Mouse (Mus musculus): ENCODE data around the gene Aldh1a3. TPM values are rescaled to one million over a fixed set of nuclear protein-coding genes. Genes with fewer than 3 reads are reported as not detected.
A peak's percentile ranks its signal among the peaks of the same experiment; 100 is the strongest.

Aldh1a3 gene
- total RNA-seq, 2 experiments from 2014 or later: 1.3 to 1.4 TPM

GRCm38 (mm10) chr7:66418981-66419380, 8.3 kb downstream of the Aldh1a3 start:
- no peak for DNase-seq (ENCODE audit: low spot score in 2 of 2)

GRCm38 (mm10) chr7:66416829-66417228, 10.5 kb downstream of the Aldh1a3 start:
- no peak for DNase-seq (ENCODE audit: low spot score in 2 of 2)

GRCm38 (mm10) chr7:66413093-66413492, 14.2 kb downstream of the Aldh1a3 start:
- DNase-seq (ENCODE audit: low spot score in 2 of 2): no peak

DNA sequence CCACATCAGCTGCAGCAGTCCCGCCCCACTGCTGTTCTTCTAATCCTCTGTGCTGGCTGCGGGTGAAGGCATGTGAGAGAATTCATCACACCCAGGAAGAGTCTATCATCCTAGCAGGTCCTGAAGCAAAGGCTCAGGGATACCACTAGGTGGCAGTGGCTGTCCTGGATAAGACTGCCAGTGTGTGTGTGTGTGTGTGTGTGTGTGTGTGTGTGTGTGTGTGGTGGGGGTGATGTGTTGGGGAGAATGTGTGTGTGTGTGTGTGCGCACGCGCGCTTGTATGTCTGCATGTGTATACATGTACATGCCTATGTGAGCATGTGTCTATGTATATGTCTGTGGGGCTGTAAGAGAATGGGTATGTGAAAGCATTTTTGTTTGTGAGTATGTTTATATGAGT, 17.9 kb downstream of the Aldh1a3 start:
- peak in 1 of 2 experiments; percentile 7 for DNase-seq (ENCODE audit: low spot score in 2 of 2)

DNA sequence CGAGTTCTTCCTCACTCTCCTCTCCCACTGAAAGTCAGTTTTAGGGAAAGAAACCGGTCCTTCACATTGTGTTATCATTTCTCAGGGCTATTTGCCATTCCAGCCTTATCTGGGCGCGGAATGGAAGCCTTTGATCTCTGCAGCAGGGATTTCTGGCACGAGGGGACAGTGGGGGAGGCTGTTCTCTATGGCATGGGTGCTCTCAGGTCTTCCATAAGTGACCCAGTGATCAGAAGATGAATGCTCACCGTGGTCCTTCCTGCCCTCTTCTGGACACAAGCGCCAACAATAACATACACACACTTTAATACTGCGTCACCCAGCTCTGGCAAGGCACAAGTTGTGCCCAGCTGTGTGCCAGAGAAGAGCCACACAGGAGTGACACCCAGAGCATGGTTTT, 20.3 kb downstream of the Aldh1a3 start:
- DNase-seq (ENCODE audit: low spot score in 2 of 2): no peak

DNA sequence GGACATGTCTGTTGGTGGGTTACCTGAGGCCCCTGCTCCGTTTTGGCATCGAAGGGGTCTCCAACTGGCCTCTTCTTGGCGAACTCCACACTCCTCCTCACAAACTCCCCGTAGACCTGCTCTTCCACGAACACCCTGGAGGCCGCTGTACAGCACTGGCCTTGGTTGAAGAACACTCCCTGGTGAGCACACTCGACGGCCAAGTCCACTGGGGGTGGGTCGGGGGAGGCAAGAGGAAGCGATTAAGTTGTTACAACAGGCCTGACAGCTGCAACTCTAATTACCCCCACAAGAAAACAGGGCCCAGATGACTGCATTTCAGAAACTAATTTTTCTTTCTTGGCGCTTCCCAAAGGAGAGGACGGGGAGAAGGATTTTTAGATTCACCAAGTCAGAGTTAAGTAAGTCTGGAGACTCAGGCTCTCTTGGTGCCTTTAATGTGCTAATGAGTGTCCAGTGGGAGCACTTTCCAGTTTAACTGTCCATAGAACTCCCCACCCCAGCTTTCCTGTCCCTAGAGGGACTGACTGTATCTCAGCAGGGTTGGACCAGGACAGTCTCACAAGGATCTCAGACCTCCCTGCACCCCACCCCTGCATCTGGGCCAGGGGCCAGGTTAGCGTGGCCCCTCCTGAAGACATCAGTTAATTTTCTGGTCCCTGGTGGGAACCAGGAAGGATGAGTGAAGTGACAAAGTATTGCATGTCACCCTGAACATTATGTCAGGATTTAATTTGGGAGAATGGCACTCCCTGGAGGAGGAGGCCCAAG, 21.2 kb downstream of the Aldh1a3 start:
- DNase-seq (ENCODE audit: low spot score in 2 of 2): no peak

DNA sequence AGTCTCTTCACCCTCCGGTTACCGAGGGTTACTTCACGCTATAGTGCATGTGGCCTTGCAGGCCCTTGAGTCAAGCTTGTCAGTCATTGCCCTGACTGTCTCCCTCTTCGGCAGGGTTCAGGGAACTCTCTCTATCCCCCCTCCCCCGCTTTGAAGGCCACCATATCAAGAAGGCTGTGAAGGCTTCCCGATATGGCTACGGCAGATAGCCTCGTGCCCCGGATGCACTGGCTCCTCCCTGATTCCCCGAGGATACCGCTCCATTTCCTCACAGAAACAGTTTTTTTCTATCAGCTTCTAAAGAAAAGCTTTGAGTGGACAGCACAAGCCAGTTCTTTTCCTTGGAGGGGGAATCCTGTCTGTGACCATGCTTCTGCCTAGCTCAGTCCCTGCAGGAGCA, 21.8 kb downstream of the Aldh1a3 start:
- no peak for DNase-seq (ENCODE audit: low spot score in 2 of 2)

GRCm38 (mm10) chr7:66404802-66405201, 22.5 kb downstream of the Aldh1a3 start:
- DNase-seq (ENCODE audit: low spot score in 2 of 2): no peak

- DNase-seq (ENCODE audit: low spot score in 2 of 2): no peak
These were observed 23.2 kb downstream of the Aldh1a3 start for GRCm38 (mm10) chr7:66404141-66404540.

DNA sequence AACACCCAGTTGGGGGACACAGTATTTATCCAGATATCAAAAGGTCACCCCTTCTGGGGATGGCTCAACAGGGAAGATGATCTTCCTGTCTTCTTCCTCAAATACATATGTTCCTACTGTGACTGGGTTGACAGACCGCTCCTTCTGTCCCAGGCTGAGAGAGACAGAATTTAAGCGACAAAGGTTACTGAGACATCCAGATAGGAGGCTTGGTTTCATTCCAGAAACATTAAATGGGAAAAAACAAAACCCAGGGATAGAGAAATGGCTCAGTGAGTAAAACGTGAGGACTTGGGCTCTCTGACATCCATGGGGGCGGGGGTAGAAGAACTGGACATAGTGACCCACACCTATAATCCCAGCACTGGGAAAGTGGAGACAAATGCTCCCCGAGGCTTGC, 24.4 kb downstream of the Aldh1a3 start:
- no peak for DNase-seq (ENCODE audit: low spot score in 2 of 2)

- DNase-seq (ENCODE audit: low spot score in 2 of 2): no peak
These were observed 25.7 kb downstream of the Aldh1a3 start for GRCm38 (mm10) chr7:66401605-66402004.

DNA sequence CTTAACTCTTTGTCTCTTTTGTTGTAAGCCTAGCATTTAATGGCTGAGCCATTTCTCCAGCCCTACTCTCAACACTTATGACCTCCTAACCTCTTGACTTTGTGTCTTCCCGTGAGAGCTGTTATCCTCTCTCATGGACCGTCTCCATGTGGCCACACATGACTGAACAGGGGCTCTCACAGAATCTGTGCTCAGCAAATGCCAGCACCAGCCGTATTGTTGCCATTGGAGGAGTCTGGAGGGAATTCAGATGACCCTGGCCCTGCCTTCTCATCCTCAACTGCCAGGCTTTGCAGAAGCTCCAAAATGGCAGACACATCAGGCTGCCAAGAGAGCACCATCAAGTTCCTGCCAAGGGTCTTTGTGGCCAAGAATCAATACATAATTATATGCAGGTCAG, 30.0 kb downstream of the Aldh1a3 start:
- DNase-seq (ENCODE audit: low spot score in 2 of 2): no peak

DNA sequence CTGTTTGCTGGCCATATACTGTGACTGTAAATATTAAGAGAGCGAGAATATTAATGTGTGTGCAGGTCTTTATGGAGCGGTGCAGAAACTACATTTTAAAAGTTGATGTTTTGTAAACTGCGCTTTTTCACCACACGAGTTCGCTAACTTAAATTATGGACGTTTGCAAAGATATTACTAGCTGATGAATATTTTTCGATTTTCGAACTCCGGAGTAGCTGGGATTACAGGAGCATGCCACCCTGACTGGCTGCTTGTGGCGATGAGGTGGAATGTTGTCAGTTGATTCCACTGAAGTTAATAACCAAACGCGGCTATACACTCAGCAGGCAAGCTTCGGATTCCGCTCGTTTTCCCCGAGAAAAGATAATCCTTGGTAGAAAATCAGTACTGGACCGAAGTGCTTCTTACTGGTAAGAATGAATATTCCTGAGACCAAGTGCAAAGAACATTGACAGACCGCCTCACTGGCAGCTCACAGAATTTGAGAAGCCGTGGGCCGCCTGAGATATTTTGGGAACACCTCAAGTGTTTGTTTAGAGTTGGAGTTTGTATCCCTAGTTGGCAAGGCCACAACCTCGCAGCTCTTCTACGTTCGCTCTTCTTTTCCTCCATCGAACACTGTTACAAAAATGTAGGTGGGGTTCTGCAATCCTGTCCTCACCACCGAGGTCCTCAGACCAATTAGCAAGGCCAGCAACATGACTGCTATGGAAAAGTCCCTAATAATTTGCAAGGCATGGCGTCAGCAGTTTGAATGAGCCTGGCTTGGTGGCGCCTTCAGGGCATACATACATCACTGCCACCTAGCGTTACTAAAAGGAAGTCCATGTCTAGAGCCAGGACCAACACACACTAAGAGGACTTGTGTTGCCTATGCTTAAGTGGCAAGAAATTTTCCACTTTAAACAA, 38.4 kb downstream of the Aldh1a3 start:
- peak; percentile 16 to 83 for DNase-seq (ENCODE audit: low spot score in 2 of 2)

DNA sequence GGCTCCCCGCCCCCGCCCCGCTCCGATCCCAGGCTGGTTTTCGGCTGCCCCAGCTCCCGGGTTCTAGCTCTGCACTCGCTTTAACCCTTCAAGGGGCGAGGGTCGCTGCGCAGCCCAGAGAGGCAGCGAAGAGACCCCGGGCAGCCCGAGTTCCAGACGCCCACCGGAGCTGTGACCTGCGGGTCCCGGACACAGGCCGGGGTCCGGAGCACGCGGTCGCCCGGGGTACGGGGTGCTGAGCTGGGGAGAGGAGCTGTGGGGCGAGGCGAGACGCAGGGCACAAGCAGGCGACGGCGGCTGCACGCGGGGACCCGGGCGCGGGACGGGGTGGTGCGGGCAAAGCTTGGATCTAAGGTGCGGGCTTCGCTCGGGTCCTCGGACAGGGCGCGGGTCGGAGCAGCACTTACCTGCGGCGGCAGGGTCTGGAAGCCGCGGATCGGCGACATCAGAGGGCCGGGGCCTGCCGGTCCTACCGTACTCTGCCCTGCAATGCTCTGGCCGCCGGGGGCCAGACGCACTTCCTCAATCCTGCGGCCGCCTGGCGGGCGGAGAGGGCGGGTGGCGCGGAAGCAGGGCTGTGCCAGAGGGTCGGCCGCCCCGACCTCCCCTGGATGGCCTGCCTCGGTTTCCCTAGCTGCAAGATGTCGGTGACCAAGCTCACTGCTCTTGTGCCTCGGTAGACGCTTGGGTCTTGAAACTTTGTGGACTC, 39.4 kb downstream of the Aldh1a3 start, which contains the start of gene Lrrk1:
Gene Lrrk1, minus strand, starts transcription at position 538 of the 709 bp plus-strand sequence.
- DNase-seq (ENCODE audit: low spot score in 2 of 2): no peak

- no peak for DNase-seq (ENCODE audit: low spot score in 2 of 2)
These were observed 39.9 kb downstream of the Aldh1a3 start for GRCm38 (mm10) chr7:66387419-66387812.

- no peak for DNase-seq (ENCODE audit: low spot score in 2 of 2)
These were observed 40.9 kb downstream of the Aldh1a3 start for GRCm38 (mm10) chr7:66386411-66386810.

DNA sequence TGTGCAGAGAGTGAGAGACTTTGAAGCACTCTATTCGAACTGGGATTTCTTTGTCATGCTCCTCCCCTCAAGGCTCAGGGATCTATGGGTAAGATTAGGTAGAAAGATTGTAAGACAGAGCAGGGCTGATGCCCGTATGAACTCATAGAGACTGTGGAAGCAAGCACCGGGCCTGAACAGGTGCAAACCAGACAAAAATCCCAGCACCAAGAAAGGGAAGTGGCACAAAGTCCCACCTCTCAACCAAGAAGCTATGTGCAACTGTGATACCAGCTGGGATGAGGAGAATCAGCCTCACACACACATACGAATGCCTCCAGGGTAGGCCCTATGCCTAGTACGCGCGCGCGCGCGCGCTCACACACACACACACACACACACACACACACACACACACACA, 41.5 kb downstream of the Aldh1a3 start:
- DNase-seq (ENCODE audit: low spot score in 2 of 2): no peak

DNA sequence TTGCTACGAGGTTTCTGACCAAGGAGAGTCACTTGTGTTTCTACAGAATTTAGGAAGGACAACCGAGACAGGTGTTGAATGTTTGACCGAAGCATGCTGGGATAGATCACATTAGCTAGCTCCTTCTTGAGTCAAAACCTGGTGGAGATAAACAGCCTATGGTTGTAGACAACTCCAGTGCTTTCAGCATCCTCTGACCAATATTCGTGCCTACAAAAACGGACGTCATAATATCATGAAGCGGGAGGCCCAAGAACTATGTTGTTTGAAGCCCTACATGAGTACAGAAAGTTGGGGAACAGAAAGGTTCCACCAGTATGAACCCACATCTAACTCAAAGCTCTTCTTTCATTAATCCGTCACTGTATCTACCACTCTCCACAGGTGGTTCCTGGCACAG, 42.4 kb downstream of the Aldh1a3 start:
- DNase-seq (ENCODE audit: low spot score in 2 of 2): no peak

GRCm38 (mm10) chr7:66384213-66384612, 43.1 kb downstream of the Aldh1a3 start:
- no peak for DNase-seq (ENCODE audit: low spot score in 2 of 2)

GRCm38 (mm10) chr7:66376560-66376959, 50.8 kb downstream of the Aldh1a3 start:
- no peak for DNase-seq (ENCODE audit: low spot score in 2 of 2)

- DNase-seq (ENCODE audit: low spot score in 2 of 2): no peak
These were observed 51.6 kb downstream of the Aldh1a3 start for GRCm38 (mm10) chr7:66375736-66376135.

- DNase-seq (ENCODE audit: low spot score in 2 of 2): no peak
These were observed 53.9 kb downstream of the Aldh1a3 start for GRCm38 (mm10) chr7:66373391-66373790.

Data from layer of hippocampus, adult 18-20 months (tissue).